Mouse (Mus musculus) heart, postnatal 10 days (tissue): ENCODE results near the gene Snip1. TPM values are rescaled to one million over a fixed set of nuclear protein-coding genes. Genes with fewer than 3 reads are reported as not detected.
A peak's percentile ranks its signal among the peaks of the same experiment; 100 is the strongest.

Experiments
- DNase-seq, 2 experiments: peaks; one replicate each; pipeline ENCODE4 v3.0.0; 2021
- intact Hi-C: fragments of 180-260 bp; cut with DNase I; formaldehyde crosslinking; loops from one replicate; pipeline ENCODE4 v1.15.1; 2025
- total RNA-seq, 2 experiments: library from RNA; stranded (reverse); gene quantifications; 2 replicates each; pipeline ENCODE4 v1.2.3; 2021

Snip1 gene
- 10 to 100 TPM; 10.8 to 11.6 TPM for total RNA-seq

GRCm38 (mm10) chr4:125066490-125067370, at the start of gene Snip1:
Gene Snip1, plus strand, starts transcription at chr4:125066672.
- intact Hi-C loops = loop anchor here (2.0 kb wide), 1 partner anchor 18 kb away; the partner anchor contains the start of gene Meaf6
- peak; percentile 95 to 96 for DNase-seq

DNA sequence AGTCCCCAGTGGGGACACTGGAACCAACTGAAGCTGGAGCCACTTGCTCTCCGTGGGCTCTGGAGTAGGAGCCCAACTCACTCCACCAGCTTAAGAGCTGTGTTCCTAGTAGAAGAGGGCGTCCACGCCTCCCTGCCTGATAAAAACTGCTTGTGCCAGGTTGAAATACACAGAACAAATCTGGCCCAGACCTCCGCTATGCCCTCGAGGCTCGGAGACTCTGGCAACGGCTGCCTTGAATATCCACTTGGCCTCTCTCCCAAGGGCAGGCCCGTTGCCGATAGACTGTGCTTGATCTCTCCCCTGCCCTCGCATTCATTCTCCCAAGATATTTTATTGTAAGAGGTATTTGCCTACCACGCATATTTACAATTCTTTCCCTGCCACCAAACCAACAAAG, 49.0 kb upstream of the Snip1 start:
- intact Hi-C loops = no loop called here
- DNase-seq = peak; percentile 44 to 47

GRCm38 (mm10) chr4:125020780-125021538, 45.5 kb upstream of the Snip1 start:
- DNase-seq = no peak
- intact Hi-C loops = no loop called here

- intact Hi-C loops = no loop called here
- DNase-seq = peak; percentile 95 to 96
Observed at GRCm38 (mm10) chr4:125029891-125030614, 36.4 kb upstream of the Snip1 start.

DNA sequence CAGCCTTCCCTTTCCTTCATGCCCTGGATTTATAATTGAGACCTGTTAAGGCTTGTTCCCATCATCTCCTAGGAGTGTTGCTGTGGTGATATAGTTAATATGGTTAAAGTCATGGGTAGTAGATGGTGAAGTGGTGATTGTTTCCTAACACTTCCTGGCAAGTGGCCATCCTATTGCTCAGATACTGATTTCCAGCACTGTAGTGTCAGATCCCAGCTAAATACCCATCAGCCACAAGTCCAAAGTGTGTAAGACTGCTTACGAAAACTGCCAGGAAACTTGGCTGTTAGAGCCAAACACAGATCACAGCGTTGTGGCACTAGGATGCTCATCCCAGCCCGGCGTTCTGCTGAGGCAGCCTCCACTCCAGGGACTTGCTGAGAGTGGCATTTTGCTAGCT, 32.1 kb upstream of the Snip1 start:
- DNase-seq = no peak
- intact Hi-C loops = no loop called here

GRCm38 (mm10) chr4:125044454-125044853, 22.0 kb upstream of the Snip1 start:
- DNase-seq = no peak
- intact Hi-C loops = no loop called here

DNA sequence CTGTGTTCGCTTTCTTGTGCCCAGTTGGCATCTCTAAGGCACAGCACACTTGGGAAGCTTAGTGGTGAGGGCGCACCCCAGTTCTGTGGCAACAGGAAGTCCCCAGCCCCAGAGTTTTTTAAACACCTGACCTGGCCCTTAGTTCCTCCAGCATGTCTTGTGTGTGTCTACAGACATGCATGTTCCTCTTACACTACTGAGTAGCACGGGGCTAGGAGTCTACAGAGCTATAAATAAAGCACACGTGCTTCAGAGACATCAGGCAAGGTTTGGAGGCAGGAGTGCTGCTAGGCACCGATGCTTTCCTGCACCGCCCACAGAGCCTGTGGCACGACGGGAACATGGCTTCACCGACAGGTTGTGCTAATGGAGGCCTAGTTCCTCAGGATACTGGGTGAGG, 11.1 kb upstream of the Snip1 start:
- intact Hi-C loops = no loop called here

GRCm38 (mm10) chr4:125056476-125056875, 10.0 kb upstream of the Snip1 start:
- no peak for DNase-seq
- intact Hi-C loops = no loop called here

More for the DNA sequence above, 11.1 kb upstream of the Snip1 start:
- DNase-seq = no peak

DNA sequence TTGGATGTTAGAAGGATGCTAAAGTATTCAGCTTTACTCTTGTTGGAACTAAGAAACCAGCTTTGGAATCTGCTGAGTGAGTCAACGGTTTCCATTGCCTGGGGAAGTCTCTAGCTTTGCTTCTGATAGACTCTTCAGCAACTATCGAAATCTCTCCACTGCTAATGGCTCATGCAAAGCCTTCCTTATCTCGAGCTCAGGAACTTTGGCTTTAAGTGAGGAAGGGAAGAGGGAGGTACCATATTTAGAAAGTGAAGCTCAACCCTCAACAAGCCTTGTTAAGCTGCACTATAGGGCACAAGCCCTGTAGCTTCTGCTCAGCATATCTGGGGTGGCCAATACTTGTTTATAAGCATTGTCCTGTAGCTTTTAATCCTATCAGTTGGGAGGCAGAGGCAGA, 9.2 kb upstream of the Snip1 start:
- intact Hi-C loops = no loop called here
- DNase-seq = no peak

DNA sequence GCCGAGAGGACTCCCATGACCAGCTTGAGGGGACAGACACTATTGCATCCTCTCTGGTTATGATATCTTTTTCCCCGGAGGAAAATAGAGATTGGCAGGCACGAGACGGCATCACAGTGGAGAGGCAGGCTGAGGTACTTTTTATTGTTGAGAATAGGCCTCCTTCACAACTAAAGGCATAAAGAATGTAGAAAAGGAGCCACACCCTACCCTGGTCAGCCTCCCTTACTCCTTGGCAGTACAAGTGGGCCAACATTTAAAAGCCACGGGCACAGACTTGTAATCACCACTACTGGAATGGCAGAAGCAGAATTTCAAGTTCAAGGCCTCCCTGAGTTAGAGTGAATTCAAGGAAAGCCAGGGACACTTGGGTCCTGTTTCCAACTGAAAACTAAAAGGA, 8.4 kb upstream of the Snip1 start:
- no peak for DNase-seq
- intact Hi-C loops = no loop called here

GRCm38 (mm10) chr4:125059025-125059424, 7.4 kb upstream of the Snip1 start:
- DNase-seq = peak; percentile 71 to 79
- intact Hi-C loops = loop anchor here (1.0 kb wide), 1 partner anchor 116 kb away; no protein-coding TSS in a partner anchor

- intact Hi-C loops = no loop called here
- no peak for DNase-seq
Observed at GRCm38 (mm10) chr4:125063829-125064228, 2.6 kb upstream of the Snip1 start.

DNA sequence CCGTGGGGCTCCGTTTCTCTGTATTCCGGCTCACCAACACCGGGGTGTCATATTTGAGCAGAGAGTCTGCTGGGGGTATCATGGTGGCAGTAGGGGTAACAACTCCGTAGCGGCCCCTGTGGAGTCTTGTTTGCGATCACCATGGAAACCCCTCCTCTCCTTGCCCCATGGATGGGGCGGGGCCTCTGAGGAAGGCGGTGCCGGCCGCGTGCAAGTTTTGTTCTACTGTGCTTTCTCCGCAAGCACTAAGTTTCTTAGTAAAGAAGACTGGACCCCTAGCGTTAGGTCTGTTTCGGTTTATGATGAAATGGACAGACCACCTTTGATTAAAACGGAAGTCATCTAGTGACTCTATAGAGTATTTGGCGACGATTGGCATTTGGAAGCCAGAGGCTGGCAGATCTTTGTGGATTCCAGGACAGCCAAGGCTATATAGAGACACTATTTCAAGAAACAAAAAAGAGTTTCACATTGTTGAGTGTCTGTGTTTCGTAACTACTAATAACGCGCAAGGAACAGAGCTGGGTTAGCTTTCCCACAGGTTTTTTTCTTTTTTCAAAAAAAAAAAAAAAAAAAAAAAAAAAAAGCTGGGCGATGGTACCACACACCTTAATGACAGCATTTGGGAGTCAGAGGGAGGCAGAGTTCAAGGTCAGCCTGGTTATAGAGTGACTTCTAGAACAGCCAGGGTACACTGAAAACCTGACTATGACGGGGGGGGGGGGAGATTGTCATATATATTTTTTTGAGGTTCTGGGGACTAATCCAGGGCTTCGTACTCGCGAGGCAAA, 760 bp upstream of the Snip1 start, which contains the start of gene Dnali1:
Dnali1 (minus strand) TSS at position 187 of the 791 bp plus-strand sequence.
- intact Hi-C loops = loop anchor here (2.0 kb wide), 1 partner anchor 19 kb away; the partner anchor contains the start of gene Meaf6
- peak; percentile 52 to 65 for DNase-seq

DNA sequence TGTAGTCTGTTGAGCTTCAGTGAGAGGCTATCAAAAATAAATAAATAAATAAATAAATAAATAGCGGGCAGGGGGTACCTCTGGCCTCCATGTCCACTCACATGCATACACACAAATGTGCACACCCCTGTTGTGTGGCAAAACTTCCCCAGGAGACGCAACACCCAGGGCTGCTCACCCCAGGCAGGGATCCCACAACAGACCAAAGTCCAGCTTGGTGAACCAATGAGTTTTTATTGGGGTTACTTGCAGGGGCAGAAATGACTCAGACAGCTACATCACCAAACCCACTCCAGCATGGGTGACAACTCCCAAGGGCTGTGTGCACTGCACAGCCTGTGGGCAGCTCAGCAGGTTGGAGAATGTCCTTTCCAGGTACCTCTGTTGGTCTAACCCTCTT, 11.2 kb downstream of the Snip1 start:
- DNase-seq = no peak
- intact Hi-C loops = no loop called here

- intact Hi-C loops = no loop called here
- no peak for DNase-seq
Observed at GRCm38 (mm10) chr4:125078698-125079097, 12.2 kb downstream of the Snip1 start.

DNA sequence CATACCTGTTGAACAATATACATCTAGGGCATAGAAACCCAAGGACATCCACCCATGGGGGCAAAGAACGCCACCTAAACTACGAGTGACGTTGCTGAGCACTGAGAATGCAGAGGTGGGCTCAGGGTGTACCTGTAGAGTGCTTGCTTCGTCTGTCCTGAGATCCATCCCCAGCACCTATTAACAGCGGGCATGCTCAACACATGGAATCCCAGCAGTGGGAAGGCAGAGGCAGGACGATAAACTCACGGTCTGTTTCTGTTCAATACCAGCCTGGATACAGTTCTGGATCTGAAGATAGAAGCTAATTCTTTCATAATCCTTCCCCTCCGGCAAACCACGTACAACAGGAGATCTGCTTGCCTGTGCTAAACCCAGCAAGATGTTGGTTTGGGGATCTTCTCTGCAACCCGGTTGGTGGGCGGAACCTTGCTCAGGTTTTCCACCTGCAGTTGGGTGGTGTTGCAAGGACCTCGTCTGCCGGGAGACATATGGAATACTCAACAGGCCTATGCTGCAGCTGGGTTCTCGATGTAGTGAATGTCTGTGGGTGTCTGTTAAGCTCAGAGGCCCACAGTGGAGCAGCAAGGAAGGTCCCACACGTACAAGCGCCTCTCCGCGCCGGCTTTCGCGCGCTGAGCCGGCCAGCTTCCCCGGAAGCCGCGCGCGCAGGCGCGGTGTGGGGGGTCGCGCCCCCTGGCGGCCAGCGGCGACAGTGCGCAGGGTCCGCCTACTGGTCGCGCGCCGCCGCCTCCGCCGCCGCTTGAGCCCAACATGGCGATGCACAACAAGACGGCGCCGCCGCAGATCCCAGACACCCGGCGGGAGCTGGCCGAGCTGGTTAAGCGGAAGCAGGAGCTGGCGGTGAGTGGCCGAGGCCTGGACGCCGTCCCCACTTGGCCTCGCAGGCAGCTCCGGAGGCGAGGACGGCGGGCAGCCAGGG, 18.2 kb downstream of the Snip1 start, which contains the start of gene Meaf6:
Meaf6 (plus strand) TSS at position 732 of the 943 bp plus-strand sequence.
- intact Hi-C loops = loop anchor here (2.0 kb wide), 1 partner anchor 18 kb away; the partner anchor contains the start of gene Snip1
- DNase-seq = peak; percentile 95

GRCm38 (mm10) chr4:125085346-125085841, 18.9 kb downstream of the Snip1 start:
- DNase-seq = no peak
- intact Hi-C loops = loop anchor here (2.0 kb wide), 1 partner anchor 19 kb away; the partner anchor contains the start of gene Snip1

GRCm38 (mm10) chr4:125093031-125093430, 26.6 kb downstream of the Snip1 start:
- no peak for DNase-seq
- intact Hi-C loops = no loop called here
